Mouse (Mus musculus) T-helper 17 cell (primary cell): ENCODE results near the gene Esd.

Experiments
- in situ Hi-C, 2 experiments: fragments of 300-600 bp; cut with MboI, MseI; formaldehyde crosslinking; loops; 1 replicate in 1 of 2; 2 replicates in 1 of 2; pipeline ENCODE4 v1.15.1; 2025; ENCODE audit warnings: high pct_unique_total_duplicates in 2 of 2

Gene Esd

DNA sequence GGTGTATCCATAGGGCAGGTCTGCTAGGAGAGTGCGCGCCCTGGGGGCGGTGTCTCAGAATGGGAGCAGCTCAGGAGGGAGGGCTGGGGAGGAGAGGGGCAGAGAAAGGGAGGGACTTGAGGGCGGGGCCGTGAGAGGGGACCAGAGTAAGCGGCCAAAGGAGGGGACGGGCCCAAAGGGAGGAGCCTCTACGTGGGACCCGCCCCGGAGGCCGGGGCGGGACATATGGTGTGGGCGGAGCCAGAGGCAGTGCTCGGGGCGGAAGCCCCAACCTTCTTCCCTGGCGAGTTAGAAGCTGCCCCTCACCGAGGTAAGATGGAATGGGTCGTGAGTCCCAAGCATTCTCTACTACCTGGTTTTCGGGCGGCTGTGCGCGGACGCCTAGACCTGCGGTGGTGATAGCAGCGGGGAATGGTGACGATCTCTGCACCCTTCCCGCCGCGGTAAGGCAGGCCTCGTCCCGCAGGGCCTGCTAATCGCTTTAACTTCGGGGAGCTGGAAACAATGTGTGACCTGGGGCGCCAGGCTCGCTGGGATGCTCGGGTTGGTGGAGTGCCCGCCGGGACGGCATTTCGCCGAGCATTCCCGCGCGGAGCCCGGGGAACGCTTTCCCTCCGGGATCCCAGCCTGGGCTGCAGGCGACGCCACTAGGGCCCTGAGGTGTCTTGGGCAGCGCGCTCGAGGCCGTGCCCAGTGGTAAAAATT is at the start of gene Esd:
Gene Esd, plus strand, starts transcription at position 219 of the 705 bp plus-strand sequence.
- in situ Hi-C loops: no loop called here

DNA sequence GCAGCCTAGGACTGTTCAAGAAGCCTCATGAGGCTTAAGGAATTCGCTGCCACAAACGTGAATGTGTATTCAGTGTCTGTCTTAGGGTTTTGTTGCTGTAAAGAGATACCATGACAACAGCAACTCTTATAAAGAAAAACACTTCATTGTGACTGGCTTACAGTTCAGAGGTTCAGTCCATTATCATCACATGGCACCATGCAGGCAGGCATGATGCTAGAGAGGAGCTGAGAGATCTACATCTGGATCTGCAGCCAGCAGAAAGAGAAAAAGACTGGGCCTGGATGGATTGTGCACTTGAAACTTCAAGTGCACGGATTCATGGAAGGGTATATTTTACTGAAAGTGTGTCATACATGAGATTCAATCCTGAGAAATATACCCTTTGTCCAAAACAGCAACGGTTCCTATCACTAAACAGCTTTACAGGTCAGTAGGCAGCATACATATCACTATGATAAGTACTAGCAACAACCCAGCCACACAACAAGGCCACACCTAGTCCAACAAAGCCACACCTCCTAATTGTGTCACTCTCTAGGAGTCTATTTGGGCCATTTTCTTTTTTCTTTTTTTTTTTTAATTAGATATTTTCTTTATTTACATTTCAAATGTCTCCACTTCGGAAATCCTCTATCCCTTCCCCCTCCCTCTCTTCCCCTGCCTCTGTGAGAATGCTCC is 47.7 kb upstream of the Esd start:
- in situ Hi-C loops: no loop called here

DNA sequence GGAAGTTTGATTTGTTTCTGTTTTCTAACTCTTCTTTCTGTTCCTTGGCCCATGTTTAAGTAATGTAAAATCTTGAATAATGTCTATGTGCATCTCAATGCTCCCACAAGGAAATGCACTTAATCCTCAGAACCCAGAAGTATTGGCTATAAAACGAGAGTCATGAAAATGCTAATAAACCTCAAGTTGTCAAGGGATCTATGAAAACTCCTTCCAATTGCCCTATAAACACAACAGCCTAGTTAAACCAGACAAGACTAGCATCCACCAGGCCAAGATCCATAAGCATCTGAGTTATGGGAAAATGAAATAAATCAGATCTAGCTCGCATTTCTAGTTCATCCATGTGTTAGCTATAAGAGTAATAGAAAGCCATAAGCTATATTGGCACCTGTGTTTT is 40.1 kb upstream of the Esd start:
- in situ Hi-C loops: no loop called here

DNA sequence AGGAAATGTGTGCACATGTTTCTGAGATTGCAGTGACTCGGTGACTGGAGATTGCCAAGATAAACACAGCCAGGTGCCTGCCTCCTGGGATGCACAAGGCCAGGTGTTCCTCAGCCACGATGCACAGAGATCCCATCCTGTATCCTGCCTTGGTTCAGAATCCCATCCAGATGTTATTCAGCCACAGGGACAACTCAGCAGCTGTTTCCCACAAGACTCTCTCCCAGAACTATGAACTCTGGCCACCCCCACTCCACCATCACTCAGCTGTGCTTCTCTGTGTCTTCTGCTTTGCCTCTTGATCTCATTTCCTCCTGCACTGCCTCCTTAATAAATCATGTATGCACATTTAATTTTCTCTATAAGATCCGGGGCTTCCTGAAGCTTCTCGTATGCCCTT is 35.3 kb upstream of the Esd start:
- in situ Hi-C loops: no loop called here

DNA sequence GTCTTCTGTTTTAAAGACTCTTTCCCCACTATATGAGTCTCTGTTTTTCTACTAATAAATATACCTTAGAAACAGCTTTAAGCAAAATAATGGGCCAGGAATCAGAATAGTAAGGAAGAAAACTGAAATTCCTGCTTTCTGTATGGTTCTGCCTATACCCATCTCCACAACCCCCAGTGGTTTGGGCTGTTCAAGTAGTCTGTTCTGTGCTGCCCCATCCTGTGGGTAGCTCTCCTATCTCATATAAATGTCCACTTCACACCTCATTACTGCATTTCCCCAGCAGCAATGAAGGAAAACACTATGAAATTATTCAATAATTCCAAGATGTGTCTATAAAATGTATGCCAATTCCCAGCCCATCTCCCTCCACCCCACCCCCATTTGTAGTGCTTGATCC is 34.7 kb upstream of the Esd start:
- in situ Hi-C loops: no loop called here

DNA sequence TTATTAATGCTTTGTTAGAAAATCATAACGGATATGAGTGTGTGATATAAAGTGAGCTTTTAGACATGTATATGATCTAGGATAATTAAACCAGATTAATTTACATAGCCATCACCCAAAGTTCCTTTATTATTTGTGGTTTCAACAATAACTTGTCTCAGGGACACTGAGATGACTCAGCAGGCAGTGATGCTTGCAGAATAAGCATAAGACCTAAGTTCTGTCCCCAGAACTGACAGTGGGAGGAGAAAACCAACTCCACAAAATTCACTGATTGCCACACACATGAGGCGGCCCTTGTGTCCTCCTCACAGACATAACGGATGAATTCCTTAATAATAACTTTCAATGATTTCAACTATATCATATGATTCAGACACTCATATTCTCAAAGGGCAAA is 32.9 kb upstream of the Esd start:
- in situ Hi-C loops: no loop called here

DNA sequence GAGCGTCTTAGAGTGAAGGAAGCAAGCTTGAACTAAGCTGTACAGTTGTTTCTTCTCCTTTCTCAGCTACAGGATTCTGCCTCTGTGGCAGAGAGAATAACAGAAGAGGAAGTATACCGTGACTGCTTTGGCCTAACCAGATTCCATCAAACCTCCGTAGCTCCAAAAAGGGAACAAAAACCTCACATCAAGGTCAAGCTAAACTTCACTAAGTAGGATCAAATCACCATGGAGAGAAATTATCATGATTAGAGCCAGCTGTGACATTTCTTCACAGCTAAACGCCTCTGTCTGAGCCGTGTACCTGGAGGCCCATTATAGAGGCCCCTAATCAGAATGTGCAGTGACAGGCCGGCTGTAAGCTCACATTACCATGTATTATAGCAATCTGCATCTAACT is 28.2 kb upstream of the Esd start:
- in situ Hi-C loops: loop anchor here in 1 of 2 experiments (10.0 kb wide), 1 partner anchor 659 kb away; no protein-coding TSS in a partner anchor

DNA sequence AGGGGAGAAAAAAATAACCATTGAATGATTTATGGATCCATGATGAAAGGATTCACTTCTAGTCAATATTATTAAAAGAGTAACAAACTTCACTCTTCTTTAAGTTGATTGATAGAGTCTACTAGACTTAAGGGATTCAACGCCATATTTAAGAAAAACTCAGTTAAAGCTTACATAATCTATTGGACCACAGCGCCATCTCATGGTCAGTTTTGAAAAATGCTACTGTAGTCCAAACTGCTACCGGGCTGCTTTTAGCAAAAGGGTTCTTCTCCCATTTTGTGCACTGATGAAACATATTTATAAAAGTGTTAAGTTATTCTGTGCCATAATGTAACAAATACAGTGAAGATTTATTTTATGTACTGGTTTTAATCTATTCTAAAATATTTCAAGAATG is 23.0 kb upstream of the Esd start:
- in situ Hi-C loops: loop anchor here in 1 of 2 experiments (5.0 to 10.0 kb wide), 2 partner anchors 67 to 664 kb away; partner anchors contain the start of gene Htr2a

DNA sequence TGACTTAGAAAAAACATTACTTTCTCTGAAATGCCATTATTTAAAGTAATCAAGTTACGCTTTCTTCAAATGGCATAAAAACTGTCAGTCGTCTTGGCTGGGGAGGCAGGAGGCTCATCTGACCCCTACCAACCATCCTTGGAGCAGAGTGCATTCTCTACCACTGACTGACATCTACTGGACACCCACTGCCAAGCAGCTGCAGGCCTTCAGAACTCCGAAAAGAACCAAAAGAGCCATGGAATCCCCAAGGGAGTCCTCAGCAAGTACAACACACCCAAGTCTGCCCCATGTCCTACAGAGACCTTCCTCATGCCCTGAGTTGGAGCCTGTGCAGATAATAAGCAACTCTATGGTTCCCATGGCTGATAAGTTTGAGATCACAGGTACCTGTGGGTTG is 8.6 kb upstream of the Esd start:
- in situ Hi-C loops: no loop called here

DNA sequence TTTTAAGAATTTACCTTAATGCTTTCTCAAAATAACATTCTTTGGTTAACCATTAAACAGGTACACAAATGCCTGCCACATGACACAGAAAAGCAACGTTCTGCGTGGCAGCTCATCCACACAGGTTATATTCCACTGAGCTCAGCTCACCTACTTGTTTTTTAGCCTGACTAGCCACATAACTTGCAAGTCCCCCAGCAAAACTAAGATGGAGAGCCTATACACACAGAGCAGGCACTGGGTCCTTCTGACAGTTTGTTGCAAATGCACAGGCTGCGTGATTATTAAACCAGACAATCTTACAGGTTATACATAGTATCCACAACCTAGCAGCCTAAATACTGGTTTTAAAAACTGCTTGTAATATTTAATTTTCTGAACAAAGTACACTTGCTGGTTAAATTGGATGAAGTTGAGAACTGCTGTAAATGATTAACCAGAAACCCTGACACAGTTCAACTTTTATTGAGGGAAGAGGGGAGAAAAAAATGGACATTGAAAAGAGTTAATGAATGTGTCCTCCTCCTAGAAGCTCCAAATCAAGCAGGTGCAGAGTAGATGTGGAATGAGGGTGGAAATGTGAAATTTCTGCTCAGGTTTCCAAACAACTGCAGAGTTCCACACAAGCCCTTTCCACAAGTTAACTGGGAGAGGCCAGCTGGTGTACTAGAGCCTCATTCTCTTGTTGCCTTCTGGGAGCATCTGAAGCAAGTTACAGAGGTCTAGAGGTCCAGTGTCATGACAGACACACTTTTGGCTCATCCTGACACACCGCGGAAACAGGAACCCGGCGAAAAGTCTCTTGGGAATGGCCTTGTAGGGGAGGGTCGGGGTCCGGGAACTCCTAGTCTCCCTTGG is 647 bp upstream of the Esd start:
- in situ Hi-C loops: no loop called here

DNA sequence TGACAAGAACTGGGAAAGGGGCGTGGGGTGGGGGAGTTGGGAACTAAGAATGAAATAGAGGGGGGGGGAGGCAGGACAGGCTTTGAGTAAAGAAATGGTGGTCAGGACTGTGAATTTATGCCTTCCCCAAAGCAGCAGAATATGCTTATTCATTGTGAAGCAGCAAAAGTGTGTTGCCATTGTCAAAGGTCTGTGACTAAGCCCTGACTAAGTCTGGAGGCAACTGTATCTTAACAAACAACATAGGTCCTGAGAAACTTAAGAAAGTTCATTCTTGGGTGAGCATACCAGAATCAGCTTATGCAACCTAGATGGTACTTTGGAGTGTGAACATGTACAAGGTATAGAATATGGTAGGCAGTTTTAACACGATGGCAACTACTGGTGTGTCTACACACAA is 1.3 kb downstream of the Esd start:
- in situ Hi-C loops: no loop called here

DNA sequence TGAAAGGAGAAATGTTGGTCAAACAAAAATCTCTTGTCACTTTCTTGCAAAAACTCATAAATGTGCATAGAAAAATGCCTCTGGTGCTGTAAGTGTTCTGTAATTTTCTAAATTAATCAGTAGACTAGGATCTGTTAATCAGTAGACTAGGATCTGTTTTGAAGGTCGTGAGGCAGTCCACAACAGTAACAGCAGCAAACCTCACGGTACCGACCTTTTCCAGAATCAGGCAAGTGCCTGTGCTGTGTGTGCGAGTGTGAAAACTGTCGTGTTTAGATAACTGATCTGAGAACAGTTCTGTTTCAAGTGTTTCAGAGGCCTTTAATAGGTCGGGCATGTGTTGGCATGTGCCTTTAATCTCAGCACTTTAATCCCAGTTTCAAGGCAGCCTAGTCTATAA is 3.4 kb downstream of the Esd start:
- in situ Hi-C loops: no loop called here

DNA sequence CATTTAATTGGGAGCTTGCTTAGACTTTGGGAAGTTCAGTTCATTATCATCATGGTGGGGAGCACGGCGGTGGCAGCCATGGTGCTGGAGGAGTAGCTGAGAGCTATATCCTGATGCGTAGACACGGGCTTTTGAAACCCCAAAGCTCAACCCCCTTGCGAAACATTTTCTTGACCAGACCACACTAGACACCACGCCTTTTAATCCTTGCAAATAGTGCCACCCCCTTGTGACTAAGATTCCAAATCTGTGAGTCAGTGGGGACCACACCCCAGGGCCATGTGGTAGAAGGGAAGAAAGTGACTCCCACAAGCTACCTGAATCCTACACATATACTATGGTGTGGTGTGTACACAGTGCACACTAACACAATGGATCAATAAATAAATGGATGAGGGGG is 4.8 kb downstream of the Esd start:
- in situ Hi-C loops: no loop called here

DNA sequence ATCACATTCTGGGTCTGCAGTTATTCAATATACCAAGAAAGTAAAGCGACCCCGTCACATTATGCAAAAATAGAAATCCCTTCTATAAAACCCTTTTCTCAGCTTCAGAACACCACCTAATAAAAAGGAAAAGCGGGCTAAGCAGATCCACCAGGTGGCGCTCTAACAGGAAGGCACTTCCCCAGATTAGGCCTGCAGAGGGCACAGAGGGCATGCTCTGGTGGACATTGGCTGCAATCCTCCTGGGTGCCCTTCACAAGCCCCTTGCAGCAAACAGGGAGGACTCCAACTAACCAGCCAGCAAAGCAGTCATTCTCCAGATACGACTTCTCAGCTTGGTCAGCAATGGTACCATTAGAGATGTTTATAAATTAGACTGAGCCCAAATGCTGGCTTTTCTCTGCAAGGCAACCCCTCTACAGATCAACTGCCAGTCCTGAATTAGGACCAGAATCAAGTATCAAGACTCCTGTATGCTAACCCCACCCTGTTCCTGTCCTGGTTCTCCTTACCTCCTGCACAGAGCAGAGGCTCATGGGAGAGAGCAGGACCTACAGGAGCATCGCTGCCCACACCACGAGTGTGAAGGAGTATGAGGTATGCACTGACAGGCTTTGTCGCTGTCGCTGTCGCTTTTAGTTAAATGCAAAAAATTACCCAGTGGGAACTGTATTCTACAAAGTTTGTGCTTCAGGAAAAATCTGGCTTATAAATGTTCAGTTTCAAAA is 32.3 kb downstream of the Esd start:
- in situ Hi-C loops: no loop called here

DNA sequence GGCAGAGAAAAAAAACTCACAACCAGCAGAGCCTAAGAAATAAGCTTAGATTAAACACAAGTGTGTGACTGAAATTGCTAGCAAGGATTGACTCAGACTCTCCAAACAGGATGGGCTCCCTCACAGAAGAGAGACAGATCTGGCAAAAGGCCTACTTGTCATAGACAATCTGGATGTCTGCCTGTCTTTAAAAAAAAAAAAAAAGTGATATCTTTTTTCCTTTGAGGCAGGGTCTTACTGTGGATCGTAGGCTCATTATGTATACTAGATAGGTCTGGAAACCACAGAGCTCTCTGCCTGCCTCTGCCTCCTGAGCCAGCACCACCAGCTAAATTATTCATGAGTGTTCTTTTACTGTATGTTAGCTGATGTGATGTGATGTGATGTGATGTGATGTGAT is 35.8 kb downstream of the Esd start:
- in situ Hi-C loops: loop anchor here (5.0 kb wide), 1 partner anchor 224 kb away; no protein-coding TSS in a partner anchor

DNA sequence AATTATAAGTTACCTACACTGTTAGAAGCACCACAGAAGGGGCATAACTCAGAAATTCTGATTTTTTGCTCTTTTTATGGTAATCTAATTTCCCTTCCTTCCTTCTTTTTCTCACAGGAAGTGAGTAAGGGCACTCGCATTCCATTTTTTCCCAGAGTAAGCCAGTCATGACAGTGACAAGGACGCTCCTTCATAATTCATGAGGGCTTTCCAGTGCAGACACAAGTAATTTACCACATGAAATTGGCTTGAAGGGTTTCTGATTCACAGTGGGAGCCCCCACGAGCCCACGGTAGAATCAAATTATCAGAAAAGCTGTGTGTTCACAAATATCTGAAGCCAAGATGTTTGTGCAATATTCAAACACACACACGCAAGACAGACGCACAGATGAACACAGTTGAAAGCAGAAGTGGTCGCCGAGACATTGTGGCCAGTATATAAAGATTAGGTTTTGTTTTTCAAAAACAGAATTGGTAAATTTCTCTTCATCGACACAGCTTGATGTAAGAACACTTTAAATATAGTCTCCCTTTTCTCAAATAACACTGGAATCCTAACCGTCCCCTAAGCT is 42.0 kb downstream of the Esd start:
- in situ Hi-C loops: no loop called here

DNA sequence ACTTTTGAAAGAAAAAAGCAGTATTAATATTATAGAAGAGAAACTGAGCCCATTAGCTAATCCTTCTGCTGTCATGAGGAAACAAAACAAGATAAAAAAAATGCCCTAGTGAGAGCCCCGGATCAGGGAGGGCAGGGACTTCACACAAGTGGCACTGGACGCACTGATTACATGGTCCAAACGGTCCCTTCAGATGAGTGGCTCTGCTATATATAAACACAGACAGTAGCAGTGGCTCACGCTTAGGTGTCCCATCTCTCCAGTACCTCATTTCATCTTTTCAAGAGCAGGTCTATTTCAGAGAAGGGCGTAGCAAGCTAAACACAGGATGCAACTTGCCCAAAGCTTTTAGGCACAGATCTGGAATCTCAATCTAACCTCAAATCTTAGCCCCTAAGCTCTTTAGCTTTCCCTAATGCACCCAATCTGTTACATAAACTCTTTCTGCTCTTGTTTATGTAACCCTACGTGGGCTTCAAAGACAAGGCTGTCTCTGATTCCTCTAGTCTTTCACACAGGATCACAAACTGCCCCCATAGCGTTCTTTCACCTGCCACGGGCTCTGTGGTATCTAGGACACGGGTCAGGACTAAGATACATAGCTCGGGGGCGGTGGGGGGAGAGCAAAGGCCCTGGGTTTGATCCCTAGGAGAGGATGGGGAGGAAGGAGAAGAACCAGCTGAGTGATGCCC is 52.3 kb downstream of the Esd start:
- in situ Hi-C loops: no loop called here

DNA sequence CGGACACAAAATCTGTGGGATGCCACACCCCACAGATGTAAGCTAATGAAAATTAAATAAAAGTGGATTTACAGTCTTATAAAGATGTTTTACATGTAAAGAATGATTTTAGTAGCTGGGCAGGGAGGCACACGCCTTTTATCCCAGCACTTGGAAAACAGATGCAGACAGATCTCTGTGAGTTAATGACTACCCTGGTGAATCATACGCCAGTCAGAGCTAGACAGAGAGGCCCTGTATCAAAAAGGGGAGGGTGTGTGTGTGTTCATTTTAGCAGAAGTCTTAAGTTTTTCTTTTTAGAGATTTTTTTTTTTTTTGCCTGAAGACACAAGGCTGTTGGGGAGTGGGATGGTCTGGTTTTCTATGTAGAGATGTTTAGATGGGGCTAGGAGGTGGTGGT is 55.6 kb downstream of the Esd start:
- in situ Hi-C loops: no loop called here

DNA sequence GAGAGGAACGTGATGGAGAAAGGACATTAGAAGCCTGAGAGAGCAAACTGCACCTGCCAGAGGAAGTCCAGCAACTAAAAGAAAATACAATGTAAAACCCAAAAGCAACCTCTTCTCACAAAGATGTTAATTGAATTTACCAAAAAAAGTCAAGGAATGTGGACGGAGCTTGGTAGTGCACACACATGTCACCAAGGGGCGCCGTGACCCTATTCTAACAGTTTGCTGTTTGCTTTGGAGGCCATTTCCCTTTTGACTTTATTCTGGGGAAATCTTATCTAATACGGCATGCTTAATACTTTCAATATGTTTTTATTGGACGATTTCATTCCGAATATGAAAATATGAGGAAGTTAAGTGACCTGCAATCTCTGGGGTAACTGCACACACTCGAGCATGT is 56.7 kb downstream of the Esd start:
- in situ Hi-C loops: no loop called here

DNA sequence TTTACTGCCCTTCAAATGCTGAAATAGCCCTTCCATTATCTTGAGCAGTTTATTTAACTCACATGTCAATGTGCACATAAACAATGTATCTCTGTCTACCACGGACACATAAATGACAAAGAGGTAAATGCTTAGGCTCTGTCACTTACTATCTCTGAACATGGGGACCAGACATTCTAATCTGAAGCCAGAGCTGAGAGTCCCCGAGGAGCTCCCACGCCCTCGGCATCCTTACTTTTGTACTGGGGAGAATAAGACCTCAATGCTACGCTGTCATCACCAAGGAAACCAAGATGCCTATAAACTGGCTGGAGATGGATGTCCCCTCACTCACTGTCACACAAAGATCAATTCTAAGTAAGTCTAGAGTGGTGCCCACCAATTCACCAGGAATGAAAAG is 58.4 kb downstream of the Esd start:
- in situ Hi-C loops: no loop called here

DNA sequence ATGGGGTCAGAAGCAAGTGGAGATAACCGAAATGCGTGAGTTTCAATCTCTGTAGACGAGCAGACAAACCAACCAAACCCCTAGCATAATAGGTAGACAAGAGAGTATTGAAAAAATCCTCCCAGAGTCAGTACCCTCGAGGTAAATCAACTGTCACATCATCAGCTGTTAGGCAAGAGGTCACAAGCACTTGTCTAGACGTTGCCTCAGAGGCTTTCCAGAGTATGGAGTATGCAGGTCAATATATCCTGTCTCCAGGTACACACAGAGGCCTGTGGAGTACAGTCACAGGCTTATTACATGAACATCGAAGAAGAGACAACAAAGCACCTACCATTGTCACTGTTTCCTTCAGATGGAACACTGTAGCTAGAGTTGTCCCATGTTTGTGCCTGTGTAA is 60.7 kb downstream of the Esd start:
- in situ Hi-C loops: no loop called here
